Mouse (Mus musculus) olfactory bulb, adult 2 months (tissue): ENCODE measurements around the gene 4930407I10Rik.

Experiments used
- CTCF ChIP-seq: fragments of 200-500 bp; IDR thresholded peaks from 2 replicates; pipeline ENCODE4 v1.5.1; 2012; ENCODE audit warnings: low read depth, mild to moderate bottlenecking, low read length, moderate library complexity; ENCODE audit not compliant: insufficient read depth
- POLR2A ChIP-seq: fragments of 200-500 bp; IDR thresholded peaks from 2 replicates; pipeline ENCODE4 v1.6.1; 2012; ENCODE audit warnings: mild to moderate bottlenecking, low read depth, low read length, moderate library complexity; ENCODE audit not compliant: insufficient read depth

GRCm38 (mm10) chr15:82023965-82024635, 34.9 kb upstream of the 4930407I10Rik start:
- no peak for TF ChIP-seq CTCF
- no peak for TF ChIP-seq POLR2A
